Mouse (Mus musculus): ENCODE results near the gene Gli1. TPM values are rescaled to one million over a fixed set of nuclear protein-coding genes. Genes with fewer than 3 reads are reported as not detected.

The Gli1 gene
- polyA plus RNA-seq, 1 experiment from 2014 or later = 1.8 TPM

DNA sequence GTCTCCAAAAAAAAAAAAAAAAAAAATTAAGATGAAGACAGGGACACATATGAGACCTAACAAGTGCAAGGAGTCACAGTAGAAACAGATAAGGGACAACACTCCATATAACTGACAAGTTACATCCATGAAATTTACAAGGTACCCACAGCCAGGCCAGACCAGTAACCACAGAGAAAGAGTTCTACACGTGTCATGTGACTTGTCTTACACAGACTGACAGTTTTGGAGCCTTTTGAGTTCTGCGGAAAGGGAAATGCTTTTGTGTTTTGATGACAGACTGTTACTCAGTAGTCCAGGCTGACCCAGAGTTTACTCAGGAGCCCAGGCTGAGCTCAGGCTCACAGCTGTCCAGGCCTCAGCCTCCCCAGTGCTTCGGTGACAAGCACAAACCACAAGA lies 1.3 kb upstream of the Gli1 start:
- Histone ChIP-seq H3K4me3 (replicated peaks) (no peak overlapping the region), H3K9me3 (replicated peaks) (no peaks in the 10 kb centered on the region), H3K9ac (replicated peaks) (no peak overlapping the region), H3K27me3 (replicated peaks) (peaks cover 32% of the 10 kb centered on the region), H3K36me3 (no peaks in the 10 kb centered on the region), H3K4me1 (peaks cover 38% of the 10 kb centered on the region), H3K27ac (replicated peaks) (no peak overlapping the region), H3K4me2 (no peak overlapping the region)
- 77% methylated on average over 3 of the region's 3 CpGs for WGBS
- no peak for ATAC-seq (ENCODE audit: low FRiP score)

DNA sequence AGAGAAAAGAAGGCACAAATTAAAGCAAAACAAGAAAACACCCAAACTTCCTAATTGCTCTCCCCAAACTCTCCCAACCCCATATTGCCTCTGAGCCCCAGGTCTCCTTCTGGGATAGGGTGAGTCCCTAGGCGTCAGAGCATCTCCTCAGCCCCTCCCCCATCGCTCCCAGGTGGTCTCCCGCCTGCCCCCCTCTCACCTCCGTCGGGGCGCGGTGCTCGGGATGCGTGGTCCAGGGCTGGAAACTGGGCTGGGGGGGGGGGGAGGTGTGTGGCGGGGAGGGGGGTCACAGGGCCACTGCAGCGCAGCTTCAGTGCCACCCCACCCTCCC lies 449 bp downstream of the Gli1 start:
- Histone ChIP-seq H3K4me1 (peaks cover 38% of the 10 kb centered on the region), H3K27me3 (replicated peaks) (peaks cover 32% of the 10 kb centered on the region), H3K4me3 (replicated peaks) (peak overlapping the region; percentile 39), H3K9ac (replicated peaks) (0 out of 2 replicates have a peak overlapping the region, but pooled peaks have one; percentile 2), H3K27ac (replicated peaks) (peak overlapping the region; percentile 54; the same call in 1 of the 2 replicates), H3K9me3 (replicated peaks) (no peaks in the 10 kb centered on the region), H3K4me2 (peak overlapping the region; percentile 67), H3K36me3 (no peaks in the 10 kb centered on the region)
- 0% methylated on average over 10 of the region's 11 CpGs for WGBS
- ATAC-seq (ENCODE audit: low FRiP score) = no peak

DNA sequence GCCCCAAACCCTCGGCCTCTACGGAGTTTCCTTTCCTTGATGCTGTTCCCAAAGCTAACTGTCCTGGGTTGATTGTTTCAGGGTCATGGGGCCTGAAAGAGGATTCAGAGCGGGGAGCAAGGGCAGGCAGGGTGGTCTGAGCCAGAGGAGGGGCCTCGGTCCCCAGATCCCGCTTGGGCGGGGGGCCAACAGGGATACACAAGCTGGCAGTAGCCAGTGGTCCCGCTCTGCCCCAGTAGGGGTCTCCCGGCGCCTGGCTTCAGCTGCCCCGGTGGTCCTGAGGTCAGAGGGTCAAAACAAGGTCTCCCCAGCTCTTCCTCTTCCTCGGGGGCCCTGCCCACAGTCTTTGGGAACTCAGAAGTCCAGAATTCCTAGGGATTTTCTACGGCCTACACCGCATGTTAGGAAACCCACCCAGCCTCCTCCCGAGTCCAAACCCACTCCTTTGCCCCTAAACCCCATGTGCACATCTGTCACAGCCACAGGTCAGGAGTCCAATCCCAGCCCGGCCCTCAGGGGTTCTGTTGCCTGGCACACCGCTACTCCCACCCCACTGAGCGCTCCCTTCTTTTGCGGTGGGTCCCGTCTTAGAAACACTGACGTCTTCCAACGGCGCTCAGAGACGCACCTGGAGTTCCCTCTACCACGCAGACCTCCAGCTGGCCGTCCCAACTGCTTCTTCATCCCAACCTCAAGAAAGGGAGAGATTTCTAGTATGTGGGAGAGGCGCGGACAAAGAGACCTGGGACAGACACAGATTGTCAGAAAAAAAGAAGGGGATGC lies 1.0 kb downstream of the Gli1 start:
- H3K9me3 ChIP-seq (replicated peaks) = no peaks in the 10 kb centered on the region
- peak overlapping the region; percentile 39 for H3K4me3 ChIP-seq (replicated peaks)
- H3K4me1 ChIP-seq = peaks cover 38% of the 10 kb centered on the region
- no peaks in the 10 kb centered on the region for H3K36me3 ChIP-seq
- 1% methylated on average over 27 of the region's 27 CpGs for WGBS
- ATAC-seq (ENCODE audit: low FRiP score) = no peak
- H3K4me2 ChIP-seq = peak overlapping the region; percentile 67
- H3K27ac ChIP-seq (replicated peaks) = peak overlapping the region; percentile 72
- H3K9ac ChIP-seq (replicated peaks) = 0 out of 2 replicates have a peak overlapping the region, but pooled peaks have one; percentile 4
- H3K27me3 ChIP-seq (replicated peaks) = peaks cover 32% of the 10 kb centered on the region

DNA sequence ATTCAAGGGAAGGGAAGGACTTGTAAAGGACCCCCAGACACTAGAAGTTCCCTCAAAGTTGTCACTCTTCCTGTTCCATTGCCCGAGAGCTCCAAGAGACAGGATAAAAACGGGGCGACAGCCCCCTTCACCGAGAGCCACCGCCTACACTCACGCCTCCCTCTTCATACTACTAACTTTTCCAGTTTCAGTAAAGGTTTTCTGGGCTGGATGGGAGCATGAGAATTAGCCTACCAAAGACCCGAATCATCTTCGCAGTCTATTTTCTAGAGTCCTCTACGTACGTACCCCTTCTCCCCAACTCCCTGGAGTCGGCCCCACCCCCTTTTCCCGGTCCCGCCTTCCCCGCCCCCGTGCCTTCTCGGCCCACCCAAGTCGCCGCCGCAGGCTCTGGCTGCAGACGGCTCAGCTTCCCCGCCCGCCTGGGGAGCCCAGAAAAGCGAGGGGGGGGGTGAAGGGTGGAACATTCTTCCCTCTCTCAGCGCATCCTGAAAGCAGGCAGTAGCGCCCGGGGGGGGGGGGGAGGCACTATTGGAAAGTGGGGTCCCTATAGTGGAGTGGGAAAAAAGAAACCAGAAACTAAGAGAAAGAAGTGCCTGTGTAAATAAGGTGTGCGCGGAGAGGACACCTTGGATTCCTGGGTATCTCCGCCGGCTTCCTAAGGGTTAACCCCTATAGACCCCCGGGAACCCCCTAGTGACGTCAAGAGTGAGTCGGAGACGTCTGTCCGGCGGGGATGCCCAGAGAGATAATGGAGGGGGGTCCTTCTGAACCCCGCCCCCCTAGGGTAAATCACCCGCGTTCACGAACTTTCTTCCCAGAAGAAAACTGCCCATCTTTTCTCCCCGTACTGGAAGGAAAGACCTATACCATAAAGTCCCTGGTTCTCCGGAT lies 1.8 kb downstream of the Gli1 start:
- H3K4me2 ChIP-seq = peak overlapping the region; percentile 67
- 1% methylated on average over 42 of the region's 42 CpGs for WGBS
- H3K27ac ChIP-seq (replicated peaks) = peak overlapping the region; percentile 72
- no peaks in the 10 kb centered on the region for H3K9me3 ChIP-seq (replicated peaks)
- H3K4me3 ChIP-seq (replicated peaks) = peak overlapping the region; percentile 39
- ATAC-seq (ENCODE audit: low FRiP score) = no peak
- H3K27me3 ChIP-seq (replicated peaks) = peaks cover 32% of the 10 kb centered on the region
- peaks cover 38% of the 10 kb centered on the region for H3K4me1 ChIP-seq
- no peaks in the 10 kb centered on the region for H3K36me3 ChIP-seq
- H3K9ac ChIP-seq (replicated peaks) = 0 out of 2 replicates have a peak overlapping the region, but pooled peaks have one; percentile 14

DNA sequence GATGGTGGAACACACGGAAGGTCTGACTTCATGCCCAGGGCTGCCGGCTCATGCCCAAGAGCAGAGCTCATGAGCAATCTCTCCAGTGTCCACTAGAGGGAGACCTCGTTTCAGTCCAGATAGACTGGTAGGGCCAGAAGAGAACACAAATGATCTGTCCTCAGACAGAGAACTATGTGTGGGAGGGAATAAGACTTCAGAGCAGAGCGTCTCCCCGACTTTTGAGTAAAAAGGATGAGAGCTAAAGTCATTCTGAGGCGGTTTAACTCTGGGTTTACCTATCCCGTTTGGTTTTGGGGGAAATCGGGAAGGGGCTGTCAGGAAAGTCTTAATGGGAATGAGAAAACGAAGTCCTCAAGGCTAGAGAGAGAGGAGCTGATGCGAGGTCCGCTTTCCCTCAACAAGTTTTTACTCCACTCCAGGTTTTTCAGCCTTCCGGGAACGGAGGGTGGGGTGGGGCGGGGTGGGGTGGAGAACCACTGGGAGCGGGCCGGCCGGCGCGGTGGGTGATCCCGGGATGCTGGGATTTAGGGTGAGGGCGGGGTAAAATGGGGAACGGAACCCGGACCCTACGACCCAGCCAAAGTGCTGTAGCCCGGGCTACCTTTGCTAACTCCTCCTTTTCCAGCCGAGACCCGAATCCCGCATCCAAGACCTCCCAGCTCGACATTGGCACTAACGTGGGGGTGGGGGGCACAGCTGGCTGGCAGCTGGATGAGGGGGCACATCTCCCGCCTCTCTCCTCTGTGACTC lies 2.7 kb downstream of the Gli1 start:
- 0% methylated on average over 26 of the region's 31 CpGs for WGBS
- no peaks in the 10 kb centered on the region for H3K36me3 ChIP-seq
- ATAC-seq (ENCODE audit: low FRiP score) = peak; percentile 76; the same call in 1 of the 2 replicates
- H3K4me1 ChIP-seq = peaks cover 38% of the 10 kb centered on the region
- peak overlapping the region; percentile 67 for H3K4me2 ChIP-seq
- H3K4me3 ChIP-seq (replicated peaks) = peak overlapping the region; percentile 39
- H3K27me3 ChIP-seq (replicated peaks) = peaks cover 32% of the 10 kb centered on the region
- H3K9me3 ChIP-seq (replicated peaks) = no peaks in the 10 kb centered on the region
- H3K9ac ChIP-seq (replicated peaks) = 0 out of 2 replicates have a peak overlapping the region, but pooled peaks have one; percentile 14
- peak overlapping the region; percentile 72 for H3K27ac ChIP-seq (replicated peaks)

DNA sequence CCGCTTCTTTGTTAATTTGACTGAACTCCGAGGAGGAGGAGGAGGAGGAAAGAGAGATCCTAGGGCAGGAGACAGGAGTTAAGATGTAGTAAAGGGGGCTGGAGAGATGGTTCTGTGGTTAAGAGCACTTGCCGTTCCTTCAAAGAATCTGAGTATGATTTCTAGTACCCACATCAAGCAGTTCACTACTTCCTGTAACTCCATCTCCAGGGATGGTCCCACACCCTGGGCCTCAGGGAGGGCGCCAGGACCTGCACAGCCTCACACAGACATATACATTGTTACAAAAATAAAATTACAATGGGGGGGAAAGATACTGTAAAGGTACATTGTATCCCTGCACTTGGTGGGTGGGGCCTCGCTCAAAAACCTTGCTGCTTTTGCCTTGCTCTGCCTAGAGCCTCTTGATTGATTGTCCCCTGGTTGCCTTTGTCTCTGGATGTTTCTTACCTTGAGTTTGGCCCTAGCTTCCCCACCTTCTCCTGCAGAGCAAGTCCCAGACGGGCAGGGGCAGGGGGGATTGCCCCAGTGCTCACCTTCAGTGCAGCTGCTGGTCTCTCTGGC lies 4.2 kb downstream of the Gli1 start:
- H3K27me3 ChIP-seq (replicated peaks) = peaks cover 32% of the 10 kb centered on the region
- no peak overlapping the region for H3K4me2 ChIP-seq
- WGBS = 87% methylated on average over 6 of the region's 6 CpGs
- no peak overlapping the region for H3K27ac ChIP-seq (replicated peaks)
- no peaks in the 10 kb centered on the region for H3K9me3 ChIP-seq (replicated peaks)
- H3K9ac ChIP-seq (replicated peaks) = no peak overlapping the region
- H3K36me3 ChIP-seq = no peaks in the 10 kb centered on the region
- no peak overlapping the region for H3K4me3 ChIP-seq (replicated peaks)
- peaks cover 38% of the 10 kb centered on the region for H3K4me1 ChIP-seq
- no peak for ATAC-seq (ENCODE audit: low FRiP score)

DNA sequence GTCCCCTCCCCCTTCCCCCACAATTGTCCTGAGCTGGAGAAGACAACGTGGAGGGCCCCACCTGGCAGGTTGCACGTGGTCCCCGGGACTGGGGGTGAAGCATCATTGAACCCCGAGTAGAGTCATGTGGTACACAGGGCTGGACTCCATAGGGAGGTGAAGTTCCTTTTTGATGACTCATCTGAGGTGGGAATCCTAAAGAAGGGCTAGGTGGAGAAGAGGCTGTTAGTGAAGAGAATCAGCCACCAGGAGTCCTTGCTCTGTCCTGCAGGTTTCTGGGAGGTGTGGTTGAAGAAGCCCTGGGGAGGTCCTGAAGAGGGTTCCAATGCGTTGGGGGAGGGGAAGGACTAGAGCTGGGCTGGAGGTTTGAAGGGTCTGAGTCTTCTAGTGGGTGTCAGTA lies 4.8 kb downstream of the Gli1 start:
- Histone ChIP-seq H3K27ac (replicated peaks) (no peak overlapping the region), H3K36me3 (no peaks in the 10 kb centered on the region), H3K27me3 (replicated peaks) (peaks cover 25% of the 10 kb centered on the region), H3K4me2 (no peak overlapping the region), H3K9me3 (replicated peaks) (no peaks in the 10 kb centered on the region), H3K4me3 (replicated peaks) (no peak overlapping the region), H3K4me1 (peaks cover 31% of the 10 kb centered on the region), H3K9ac (replicated peaks) (no peak overlapping the region)
- ATAC-seq (ENCODE audit: low FRiP score) = no peak
- WGBS = 75% methylated on average over 5 of the region's 5 CpGs

DNA sequence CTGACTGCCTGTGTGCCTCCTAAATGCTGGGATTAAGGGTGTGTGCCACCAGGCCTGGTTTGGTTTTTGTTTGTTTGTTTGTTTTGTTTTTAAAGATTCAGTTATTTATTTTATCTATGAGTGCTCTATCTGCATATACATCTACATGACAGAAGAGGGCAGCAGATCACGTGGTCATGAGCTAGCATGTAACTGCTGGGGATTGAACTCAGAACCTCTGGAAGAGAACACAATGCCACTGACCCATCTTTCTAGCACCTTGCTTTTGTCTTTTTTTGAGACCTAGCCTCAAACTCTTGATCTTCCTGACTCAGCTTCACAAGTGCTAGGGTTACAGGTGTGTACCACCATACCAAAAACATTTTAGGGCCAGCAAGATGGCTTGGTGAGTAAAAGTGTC lies 6.5 kb downstream of the Gli1 start:
- Histone ChIP-seq H3K9ac (replicated peaks) (no peak overlapping the region), H3K36me3 (no peaks in the 10 kb centered on the region), H3K27ac (replicated peaks) (no peak overlapping the region), H3K4me3 (replicated peaks) (no peak overlapping the region), H3K4me2 (no peak overlapping the region), H3K27me3 (replicated peaks) (peaks cover 9% of the 10 kb centered on the region), H3K4me1 (peaks cover 17% of the 10 kb centered on the region), H3K9me3 (replicated peaks) (no peaks in the 10 kb centered on the region)
- WGBS = 70% methylated on average over 1 of the region's 1 CpGs
- ATAC-seq (ENCODE audit: low FRiP score) = no peak

DNA sequence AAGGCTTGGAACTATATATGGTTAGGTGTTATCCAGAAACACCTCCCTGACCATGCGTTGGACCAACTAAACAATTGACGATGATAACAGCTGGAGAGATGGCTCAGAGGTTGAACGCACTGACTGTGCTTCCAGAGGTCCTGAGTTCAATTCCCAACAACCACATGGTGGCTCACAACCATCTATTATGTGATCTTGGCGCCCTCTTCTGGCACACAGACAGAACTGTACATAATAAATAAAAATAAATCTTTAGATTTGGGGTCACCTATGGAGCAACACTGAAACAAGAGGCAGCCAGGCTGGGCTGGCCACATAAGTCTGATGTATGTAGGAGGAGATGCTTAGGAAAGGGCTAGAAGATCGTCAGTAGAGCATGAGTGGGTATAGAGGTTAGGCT lies 8.6 kb downstream of the Gli1 start:
- peaks cover 14% of the 10 kb centered on the region for H3K27me3 ChIP-seq (replicated peaks)
- no peak overlapping the region for H3K4me2 ChIP-seq
- H3K36me3 ChIP-seq = no peaks in the 10 kb centered on the region
- no peaks in the 10 kb centered on the region for H3K9me3 ChIP-seq (replicated peaks)
- H3K9ac ChIP-seq (replicated peaks) = no peak overlapping the region
- whole genome bisulfite sequencing = 69% methylated on average over 5 of the region's 5 CpGs
- no peak overlapping the region for H3K4me3 ChIP-seq (replicated peaks)
- H3K27ac ChIP-seq (replicated peaks) = no peak overlapping the region
- no peak for ATAC-seq (ENCODE audit: low FRiP score)
- no peaks in the 10 kb centered on the region for H3K4me1 ChIP-seq

DNA sequence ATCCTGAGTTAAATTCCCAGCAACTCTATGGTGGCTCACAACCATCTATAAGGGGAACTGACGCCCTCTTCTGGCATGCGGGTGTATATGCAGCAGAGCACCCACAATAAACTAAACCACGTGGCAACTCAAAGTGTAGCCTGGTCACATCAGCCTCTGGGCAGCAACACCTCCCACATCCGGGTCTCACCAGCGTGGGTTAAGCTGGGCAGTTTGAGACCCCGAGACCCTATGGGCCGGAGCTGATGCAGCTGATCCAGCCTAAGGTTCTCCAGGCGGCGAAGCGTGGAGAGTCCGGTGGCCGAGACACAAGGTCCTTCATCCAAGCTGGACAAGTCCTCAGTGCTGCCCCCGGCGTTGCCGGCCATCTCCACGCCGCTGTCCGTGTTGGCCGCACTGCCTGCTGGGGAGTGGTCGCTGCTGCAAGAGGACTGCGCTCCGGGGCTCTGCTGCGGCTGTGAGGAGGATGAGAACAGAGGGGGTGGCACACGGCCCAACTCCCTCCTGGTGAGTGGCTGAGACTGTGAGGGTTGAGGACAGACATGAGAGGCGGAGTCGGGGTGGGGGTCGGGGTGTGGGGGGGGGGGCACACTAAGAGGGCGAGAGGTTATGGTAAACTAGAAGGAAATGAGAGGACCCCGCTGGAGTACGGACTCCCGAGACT lies 9.4 kb downstream of the Gli1 start:
- H3K27ac ChIP-seq (replicated peaks) = no peak overlapping the region
- H3K4me1 ChIP-seq = no peaks in the 10 kb centered on the region
- H3K4me2 ChIP-seq = peak overlapping the region; percentile 44
- no peak overlapping the region for H3K9ac ChIP-seq (replicated peaks)
- peak overlapping the region; percentile 19; the same call in 1 of the 2 replicates for H3K4me3 ChIP-seq (replicated peaks)
- H3K27me3 ChIP-seq (replicated peaks) = peaks cover 22% of the 10 kb centered on the region
- H3K36me3 ChIP-seq = no peaks in the 10 kb centered on the region
- no peaks in the 10 kb centered on the region for H3K9me3 ChIP-seq (replicated peaks)
- no peak for ATAC-seq (ENCODE audit: low FRiP score)
- WGBS = 42% methylated on average over 31 of the region's 31 CpGs

DNA sequence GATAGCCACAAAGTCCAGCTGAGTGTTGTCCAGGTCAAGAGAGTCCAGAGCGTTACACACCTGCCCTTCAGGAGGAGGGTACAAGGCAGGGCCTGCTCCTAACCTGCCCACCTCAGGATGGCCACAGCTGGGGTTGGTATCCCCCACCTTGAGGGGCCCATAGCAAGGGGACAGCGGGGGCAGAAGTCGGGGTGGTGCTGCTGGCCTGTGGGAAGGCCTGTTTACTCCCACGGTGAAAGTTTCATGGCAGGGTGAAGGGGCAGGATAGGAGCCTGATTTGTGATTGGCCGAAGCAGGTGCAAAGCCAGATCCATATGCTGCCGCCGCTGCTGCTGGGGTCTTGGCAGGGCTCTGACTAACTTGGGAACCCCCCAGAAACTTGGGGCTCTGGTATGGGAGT lies 11.6 kb downstream of the Gli1 start:
- no peak overlapping the region for H3K4me2 ChIP-seq
- 88% methylated on average over 7 of the region's 7 CpGs for WGBS
- H3K27me3 ChIP-seq (replicated peaks) = peaks cover 43% of the 10 kb centered on the region
- H3K4me1 ChIP-seq = peaks cover 15% of the 10 kb centered on the region
- H3K36me3 ChIP-seq = no peaks in the 10 kb centered on the region
- no peak overlapping the region for H3K27ac ChIP-seq (replicated peaks)
- H3K4me3 ChIP-seq (replicated peaks) = no peak overlapping the region
- ATAC-seq (ENCODE audit: low FRiP score) = no peak
- no peaks in the 10 kb centered on the region for H3K9me3 ChIP-seq (replicated peaks)
- H3K9ac ChIP-seq (replicated peaks) = no peak overlapping the region
